Mouse (Mus musculus) megakaryocyte, embryonic 14.5 days (primary cell): ENCODE measurements around the gene Tatdn2.

Source experiments
- FLI1 ChIP-seq: IDR thresholded peaks from 2 replicates; pipeline ENCODE4 v1.6.1; 2012; ENCODE audit warnings: low read length, inconsistent platforms, mixed read lengths
- GATA1 ChIP-seq: IDR thresholded peaks from 3 replicates; pipeline ENCODE4 v1.6.1; 2012; ENCODE audit warnings: mixed read lengths, low read length, inconsistent platforms, borderline replicate concordance

DNA sequence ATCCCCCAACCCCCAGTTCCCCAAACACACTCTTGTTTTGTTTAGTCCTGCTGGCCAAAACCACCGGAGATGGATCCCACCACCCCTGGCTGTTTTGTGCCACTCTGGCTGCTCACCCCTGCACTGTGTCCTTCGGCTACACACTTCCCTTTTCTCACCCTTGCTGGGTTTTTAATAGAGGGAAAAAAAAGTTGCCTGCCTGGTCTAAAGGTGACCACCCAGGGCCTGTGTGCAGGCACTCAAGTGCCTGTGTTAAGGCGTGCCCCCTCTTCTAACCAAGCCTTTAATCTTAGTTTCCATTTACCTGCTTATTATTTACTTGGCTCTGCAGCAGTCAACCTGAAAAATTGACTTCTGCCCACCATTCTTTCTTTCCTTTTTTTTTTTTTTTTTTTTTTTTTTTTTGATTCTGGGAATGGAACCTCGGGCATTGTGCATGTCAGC is 46.6 kb upstream of the Tatdn2 start:
- TF ChIP-seq FLI1: no peak
- no peak for TF ChIP-seq GATA1
